Mouse (Mus musculus) cerebellum, postnatal 10 days (tissue): ENCODE data around the gene Kirrel3.

ENCODE experiments used
- DNase-seq, 2 experiments: peaks; one replicate each; pipeline ENCODE4 v3.0.0; 2021; ENCODE audit warnings: mixed read lengths in 2 of 2

Kirrel3 gene

GRCm38 (mm10) chr9:34837700-34838462 lies 352.2 kb downstream of the Kirrel3 start:
- DNase-seq, result no peak

GRCm38 (mm10) chr9:34843275-34843965 lies 357.7 kb downstream of the Kirrel3 start:
- peak; percentile 53 to 55 for DNase-seq

GRCm38 (mm10) chr9:34846440-34846839 lies 360.7 kb downstream of the Kirrel3 start:
- DNase-seq, result no peak

- peak; percentile 48 to 58 for DNase-seq
Observed at GRCm38 (mm10) chr9:34847664-34848063, 362.0 kb downstream of the Kirrel3 start.

GRCm38 (mm10) chr9:34851136-34851535 lies 365.4 kb downstream of the Kirrel3 start:
- DNase-seq, result peak; percentile 73 to 85

- DNase-seq, result no peak
Observed at GRCm38 (mm10) chr9:34857575-34857974, 371.9 kb downstream of the Kirrel3 start.

GRCm38 (mm10) chr9:34858071-34858470 lies 372.4 kb downstream of the Kirrel3 start:
- DNase-seq, result peak; percentile 41 to 75

GRCm38 (mm10) chr9:34860934-34861333 lies 375.2 kb downstream of the Kirrel3 start:
- peak in 1 of 2 experiments; percentile 37 for DNase-seq

GRCm38 (mm10) chr9:34861775-34862174 lies 376.1 kb downstream of the Kirrel3 start:
- peak; percentile 66 to 67 for DNase-seq

- peak; percentile 48 to 67 for DNase-seq
Observed at GRCm38 (mm10) chr9:34865606-34866005, 379.9 kb downstream of the Kirrel3 start.

- no peak for DNase-seq
Observed at GRCm38 (mm10) chr9:34871316-34871966, 385.7 kb downstream of the Kirrel3 start.

GRCm38 (mm10) chr9:34875238-34875637 lies 389.5 kb downstream of the Kirrel3 start:
- DNase-seq, result peak; percentile 43 to 50

GRCm38 (mm10) chr9:34877186-34877585 lies 391.5 kb downstream of the Kirrel3 start:
- DNase-seq, result no peak

- peak; percentile 78 to 80 for DNase-seq
Observed at GRCm38 (mm10) chr9:34877799-34878198, 392.1 kb downstream of the Kirrel3 start.

- peak; percentile 50 to 65 for DNase-seq
Observed at GRCm38 (mm10) chr9:34881750-34882149, 396.1 kb downstream of the Kirrel3 start.

- no peak for DNase-seq
Observed at GRCm38 (mm10) chr9:34882211-34882610, 396.5 kb downstream of the Kirrel3 start.

- DNase-seq, result peak; percentile 74 to 82
Observed at GRCm38 (mm10) chr9:34883122-34883521, 397.4 kb downstream of the Kirrel3 start.

- DNase-seq, result no peak
Observed at GRCm38 (mm10) chr9:34884325-34884724, 398.6 kb downstream of the Kirrel3 start.

GRCm38 (mm10) chr9:34884942-34885341 lies 399.2 kb downstream of the Kirrel3 start:
- peak; percentile 78 to 82 for DNase-seq

- peak; percentile 80 to 89 for DNase-seq
Observed at GRCm38 (mm10) chr9:34886746-34887145, 401.1 kb downstream of the Kirrel3 start.

- DNase-seq, result peak; percentile 67 to 72
Observed at GRCm38 (mm10) chr9:34887196-34887595, 401.5 kb downstream of the Kirrel3 start.

- DNase-seq, result peak in 1 of 2 experiments; percentile 28
Observed at GRCm38 (mm10) chr9:34888298-34888697, 402.6 kb downstream of the Kirrel3 start.

GRCm38 (mm10) chr9:34901216-34901615 lies 415.5 kb downstream of the Kirrel3 start:
- DNase-seq, result peak in 1 of 2 experiments; percentile 56
